Mouse (Mus musculus) cerebellum, adult 11 months (tissue): ENCODE measurements at regions not wholly inside any gene's neighbourhood (a gene's known extent, or its start where the extent isn't known, plus 50 kb on each side); places are given as distances from the start of the nearest gene placed in this dataset.

Experiments
- DNase-seq: peaks from one replicate; pipeline ENCODE4 v3.0.0; 2022

GRCm38 (mm10) chr9:31794911-31795310 is 118.4 kb downstream of the Barx2 start:
- no peak for DNase-seq

GRCm38 (mm10) chr9:31775956-31776355 is 137.3 kb downstream of the Barx2 start:
- DNase-seq = no peak

- DNase-seq = no peak
These were observed 147.9 kb downstream of the Barx2 start for GRCm38 (mm10) chr9:31765401-31765800.

- no peak for DNase-seq
These were observed 155.2 kb downstream of the Barx2 start for GRCm38 (mm10) chr9:31757894-31758561.

GRCm38 (mm10) chr9:31730443-31730842 is 182.8 kb downstream of the Barx2 start:
- DNase-seq = no peak

- DNase-seq = no peak
These were observed 194.0 kb downstream of the Barx2 start for GRCm38 (mm10) chr9:31719309-31719708.

- no peak for DNase-seq
These were observed 203.2 kb downstream of the Barx2 start for GRCm38 (mm10) chr9:31710022-31710421.

- no peak for DNase-seq
These were observed 206.6 kb downstream of the Barx2 start for GRCm38 (mm10) chr9:31706688-31707087.

GRCm38 (mm10) chr9:31690921-31691475 is 222.3 kb downstream of the Barx2 start:
- no peak for DNase-seq

GRCm38 (mm10) chr9:31688398-31688705 is 224.1 kb upstream of the Tmem45b start:
- no peak for DNase-seq

- DNase-seq = no peak
These were observed 223.6 kb upstream of the Tmem45b start for GRCm38 (mm10) chr9:31687686-31688397.

GRCm38 (mm10) chr9:31686466-31686865 is 222.2 kb upstream of the Tmem45b start:
- DNase-seq = no peak

- no peak for DNase-seq
These were observed 220.5 kb upstream of the Tmem45b start for GRCm38 (mm10) chr9:31684812-31685188.

- DNase-seq = no peak
These were observed 220.0 kb upstream of the Tmem45b start for GRCm38 (mm10) chr9:31684099-31684811.

- no peak for DNase-seq
These were observed 219.2 kb upstream of the Tmem45b start for GRCm38 (mm10) chr9:31683302-31684081.

GRCm38 (mm10) chr9:31682893-31683292 is 218.6 kb upstream of the Tmem45b start:
- no peak for DNase-seq

- no peak for DNase-seq
These were observed 212.9 kb upstream of the Tmem45b start for GRCm38 (mm10) chr9:31677150-31677549.

- DNase-seq = no peak
These were observed 194.8 kb upstream of the Tmem45b start for GRCm38 (mm10) chr9:31659026-31659425.

- no peak for DNase-seq
These were observed 193.3 kb upstream of the Tmem45b start for GRCm38 (mm10) chr9:31657612-31658011.

GRCm38 (mm10) chr9:31656676-31657075 is 192.4 kb upstream of the Tmem45b start:
- DNase-seq = no peak

GRCm38 (mm10) chr9:31654747-31655146 is 190.5 kb upstream of the Tmem45b start:
- DNase-seq = no peak

- no peak for DNase-seq
These were observed 190.0 kb upstream of the Tmem45b start for GRCm38 (mm10) chr9:31654213-31654612.

- DNase-seq = no peak
These were observed 189.5 kb upstream of the Tmem45b start for GRCm38 (mm10) chr9:31653788-31654187.
